Mouse (Mus musculus): ENCODE data around the gene Crabp2. TPM values are rescaled to one million over a fixed set of nuclear protein-coding genes. Genes with fewer than 3 reads are reported as not detected.

Crabp2 gene
- polyA plus RNA-seq, 2 experiments from 2014 or later, result not detected

DNA sequence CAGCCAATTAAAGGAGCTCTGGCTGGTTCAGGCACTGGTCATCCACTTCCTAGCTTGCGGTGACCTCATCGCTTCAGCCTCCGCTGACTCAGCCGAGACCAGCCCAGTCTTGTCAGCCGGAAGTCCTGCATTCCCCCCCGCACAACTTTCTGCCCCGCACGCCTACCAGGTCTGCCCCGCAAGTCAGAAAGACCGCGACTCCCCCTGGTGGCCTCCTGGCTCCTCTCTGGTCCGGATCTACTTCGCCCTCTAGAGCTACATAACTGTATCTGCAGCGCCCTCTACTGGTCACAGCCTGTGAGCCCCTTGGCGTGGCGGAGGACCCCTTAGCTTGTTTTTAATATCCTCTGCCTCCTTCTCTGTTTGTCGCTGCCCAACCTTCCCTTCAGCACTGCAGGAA lies 38.4 kb downstream of the Crabp2 start:
- peak; percentile 81 for ATAC-seq

GRCm38 (mm10) chr3:87987633-87988032 lies 39.2 kb downstream of the Crabp2 start:
- ATAC-seq, result peak; percentile 16

- no peak for ATAC-seq
Observed at GRCm38 (mm10) chr3:87988068-87988467, 39.6 kb downstream of the Crabp2 start.

GRCm38 (mm10) chr3:87989935-87990334 lies 41.5 kb downstream of the Crabp2 start:
- no peak for ATAC-seq

DNA sequence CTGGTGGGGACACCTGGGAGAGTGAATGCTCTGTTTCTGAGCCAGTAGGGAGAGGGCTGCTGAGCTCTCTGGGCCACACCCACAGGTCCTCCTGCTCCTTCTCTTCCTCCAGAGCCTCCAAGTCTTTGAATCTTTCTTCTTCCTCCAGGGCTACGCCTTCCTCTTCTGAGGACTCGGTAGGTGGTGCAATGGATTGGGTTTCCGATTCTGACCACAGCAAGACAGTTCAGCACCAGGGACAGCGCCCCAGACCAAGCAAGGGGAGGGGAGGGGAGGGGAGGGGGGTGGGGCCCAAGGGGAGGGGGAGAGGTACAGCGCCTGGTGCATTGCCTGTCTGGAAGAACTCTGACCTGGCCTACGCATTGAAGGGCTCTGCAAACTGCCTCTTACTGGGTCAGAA lies 45.0 kb downstream of the Crabp2 start:
- ATAC-seq, result no peak

DNA sequence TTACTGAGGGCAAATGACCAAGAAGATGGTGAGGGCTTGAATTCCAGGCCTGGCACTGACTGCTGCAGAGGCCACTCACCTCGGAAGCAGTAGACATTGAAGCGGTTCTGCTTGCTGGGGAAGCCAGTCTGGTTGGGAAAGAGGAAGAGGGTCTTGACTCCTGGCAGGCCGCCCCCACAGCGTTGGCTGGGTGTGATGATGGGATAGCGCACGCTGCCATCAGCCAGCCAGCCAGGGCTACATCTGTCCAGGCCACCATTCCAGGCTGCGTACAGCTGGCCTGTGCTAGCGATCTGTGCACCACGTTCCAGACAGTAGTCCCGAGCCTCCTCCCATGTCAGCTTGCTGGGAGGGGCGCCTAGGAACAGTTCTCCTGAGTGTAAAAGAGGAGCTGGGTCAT lies 46.9 kb downstream of the Crabp2 start:
- ATAC-seq, result no peak

DNA sequence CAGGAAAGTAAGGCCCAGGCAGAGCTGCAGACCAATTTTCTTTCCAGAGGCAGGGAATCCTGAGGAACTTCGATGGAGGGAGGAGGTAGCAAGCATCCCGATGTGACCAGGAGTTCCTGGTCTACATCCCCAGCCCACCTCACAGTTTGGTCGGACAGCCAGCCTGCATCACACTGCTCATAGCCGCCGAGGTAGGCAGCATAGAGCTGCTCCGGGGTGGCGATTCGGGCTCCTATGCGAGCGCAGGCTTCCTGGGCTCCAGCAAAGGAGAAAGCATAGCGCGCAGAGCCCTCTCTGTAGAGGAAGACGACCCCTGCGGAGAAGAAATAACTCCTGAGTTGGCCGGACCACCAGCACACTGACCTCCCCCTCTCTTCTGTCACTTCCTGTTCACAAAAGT lies 47.9 kb downstream of the Crabp2 start:
- ATAC-seq, result no peak

- no peak for ATAC-seq
Observed at GRCm38 (mm10) chr3:87996971-87997614, 48.6 kb downstream of the Crabp2 start.

DNA sequence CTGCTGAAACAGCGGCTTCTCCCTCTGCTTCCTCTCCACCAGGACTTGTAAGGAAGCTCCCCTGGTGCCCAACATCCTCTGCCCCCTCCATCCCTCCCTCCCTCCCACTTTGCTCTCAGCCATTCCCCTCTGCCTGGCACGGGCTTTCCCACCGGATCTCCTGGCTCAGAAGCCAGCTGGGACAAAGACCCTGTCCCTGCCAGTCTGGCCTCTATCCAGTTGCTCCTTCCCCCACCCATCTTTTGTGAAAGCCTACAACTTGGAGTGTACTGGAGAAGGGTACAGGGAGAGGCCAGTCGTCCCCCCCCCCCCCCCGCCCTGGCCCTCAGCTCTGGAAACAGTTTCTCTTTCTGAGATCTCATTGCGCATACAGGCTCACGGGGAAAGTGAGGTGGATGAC lies 50.3 kb downstream of the Crabp2 start:
- no peak for ATAC-seq

GRCm38 (mm10) chr3:87999243-87999895 lies 50.9 kb downstream of the Crabp2 start:
- no peak for ATAC-seq

GRCm38 (mm10) chr3:88000181-88000580 lies 51.7 kb downstream of the Crabp2 start, which contains the start of gene Bcan:
Bcan (minus strand) TSS chr3:88000230.
- no peak for ATAC-seq

GRCm38 (mm10) chr3:88000816-88001595 lies 52.5 kb downstream of the Crabp2 start:
- ATAC-seq, result no peak

GRCm38 (mm10) chr3:88002291-88002976 lies 54.0 kb downstream of the Crabp2 start:
- ATAC-seq, result no peak

Other genes starting within 250 kb of the Crabp2 start
- under 1 TPM; 0.41 to 0.50 TPM for gene Lrrc71, start 200.0 kb upstream of the Crabp2 start, polyA plus RNA-seq (2017; shearing (Covaris generic))
- gene Ntrk1, start 153.5 kb upstream of the Crabp2 start, polyA plus RNA-seq (2017; shearing (Covaris generic)), result not detected
- gene Insrr, start 151.7 kb upstream of the Crabp2 start, polyA plus RNA-seq (2017; shearing (Covaris generic)), result under 1 TPM; 0.28 to 0.61 TPM
- gene Pear1, start 124.4 kb upstream of the Crabp2 start, polyA plus RNA-seq (2017; shearing (Covaris generic)), result 10 to 100 TPM; 49.6 to 67.4 TPM
- gene Sh2d2a, start 101.9 kb upstream of the Crabp2 start, polyA plus RNA-seq (2017; shearing (Covaris generic)), result 100 to 1,000 TPM; 203 to 239 TPM
- gene Prcc, start 63.1 kb upstream of the Crabp2 start, polyA plus RNA-seq (2017; shearing (Covaris generic)), result 1 to 10 TPM; 4.5 TPM
- gene Hdgf, start 42.3 kb upstream of the Crabp2 start, polyA plus RNA-seq (2017; shearing (Covaris generic)), result 10 to 100 TPM; 45.5 to 51.5 TPM
- 100 to 1,000 TPM; 158 to 159 TPM for gene Mrpl24, start 29.2 kb upstream of the Crabp2 start, polyA plus RNA-seq (2017; shearing (Covaris generic))
- gene Isg20l2, start 18.4 kb upstream of the Crabp2 start, polyA plus RNA-seq (2017; shearing (Covaris generic)), result 10 to 100 TPM; 17.8 to 18.5 TPM
- gene Rrnad1, start 17.9 kb upstream of the Crabp2 start, polyA plus RNA-seq (2017; shearing (Covaris generic)), result 10 to 100 TPM; 16.3 to 19.7 TPM
- not detected for gene Nes, start 22.4 kb downstream of the Crabp2 start, polyA plus RNA-seq (2017; shearing (Covaris generic))
- not detected for gene Bcan, start 51.6 kb downstream of the Crabp2 start, polyA plus RNA-seq (2017; shearing (Covaris generic))
- gene Hapln2, start 78.9 kb downstream of the Crabp2 start, polyA plus RNA-seq (2017; shearing (Covaris generic)), result not detected
- gene Gpatch4, start 94.4 kb downstream of the Crabp2 start, polyA plus RNA-seq (2017; shearing (Covaris generic)), result 10 to 100 TPM; 25.3 to 33.4 TPM
- 10 to 100 TPM; 70.9 to 90.8 TPM for gene Naxe, start 109.8 kb downstream of the Crabp2 start, polyA plus RNA-seq (2017; shearing (Covaris generic))
- gene Ttc24, start 129.6 kb downstream of the Crabp2 start, polyA plus RNA-seq (2017; shearing (Covaris generic)), result not detected
- 1 to 10 TPM; 1.3 to 1.4 TPM for gene Iqgap3, start 133.3 kb downstream of the Crabp2 start, polyA plus RNA-seq (2017; shearing (Covaris generic))
- 10 to 100 TPM; 24.3 to 24.5 TPM for gene Mef2d, start 193.7 kb downstream of the Crabp2 start, polyA plus RNA-seq (2017; shearing (Covaris generic))